Mouse (Mus musculus): ENCODE data around the gene Ranbp1. TPM values are rescaled to one million over a fixed set of nuclear protein-coding genes. Genes with fewer than 3 reads are reported as not detected.

Ranbp1 gene
- total and polyA plus RNA-seq, 2 experiments from 2014 or later: 65.1 to 210 TPM

DNA sequence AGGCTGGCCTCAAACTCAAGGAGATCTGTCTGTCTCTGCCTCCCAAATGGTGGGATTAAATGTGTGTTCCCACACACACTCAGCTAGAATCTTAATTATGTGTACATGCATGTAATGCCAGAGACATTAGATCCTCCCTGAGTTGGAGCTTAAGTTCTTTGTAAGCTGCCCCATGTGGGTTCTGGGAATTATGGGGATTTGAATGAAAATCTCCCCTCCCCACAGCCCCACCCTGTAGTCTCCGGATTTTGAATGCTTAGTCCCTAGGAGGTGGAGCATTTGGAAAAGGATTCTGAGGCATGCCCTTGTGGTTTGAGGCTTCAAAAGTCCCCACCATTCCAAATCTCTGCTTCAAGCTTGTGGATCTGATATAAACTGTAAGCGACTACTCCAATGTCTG lies 26.6 kb upstream of the Ranbp1 start:
- no peak overlapping the region for H3K9ac ChIP-seq (replicated peaks; ENCODE audit: low read depth, low read length)
- no peak for DNase-seq (ENCODE audit: low spot score)
- H3K9me3 ChIP-seq (replicated peaks; ENCODE audit: control insufficient read depth, low read length): no peaks in the 10 kb centered on the region
- no peak for ATAC-seq (ENCODE audit: insufficient read depth, low read depth)
- H3K27ac ChIP-seq (ENCODE audit: low read depth): no peak overlapping the region
- no peaks in the 10 kb centered on the region for H3K4me1 ChIP-seq (ENCODE audit: control insufficient read depth, insufficient read depth)
- H3K36me3 ChIP-seq (replicated peaks; ENCODE audit: control insufficient read depth, insufficient read depth, low read length): peaks cover 93% of the 10 kb centered on the region
- TF ChIP-seq EP300 (IDR thresholded peaks at IDR 0.05; ENCODE audit: low read depth) (no peak), CTCF (IDR thresholded peaks at IDR 0.05; ENCODE audit: low read depth) (no peak)
- WGBS: 80% methylated on average over 2 of the region's 2 CpGs
- no peaks in the 10 kb centered on the region for H3K27me3 ChIP-seq (ENCODE audit: control insufficient read depth, insufficient read depth, low read length)
- no peak overlapping the region for H3K4me2 ChIP-seq (ENCODE audit: low read depth, low read length)
- no peak overlapping the region for H3K4me3 ChIP-seq (ENCODE audit: low read depth, low read length)

DNA sequence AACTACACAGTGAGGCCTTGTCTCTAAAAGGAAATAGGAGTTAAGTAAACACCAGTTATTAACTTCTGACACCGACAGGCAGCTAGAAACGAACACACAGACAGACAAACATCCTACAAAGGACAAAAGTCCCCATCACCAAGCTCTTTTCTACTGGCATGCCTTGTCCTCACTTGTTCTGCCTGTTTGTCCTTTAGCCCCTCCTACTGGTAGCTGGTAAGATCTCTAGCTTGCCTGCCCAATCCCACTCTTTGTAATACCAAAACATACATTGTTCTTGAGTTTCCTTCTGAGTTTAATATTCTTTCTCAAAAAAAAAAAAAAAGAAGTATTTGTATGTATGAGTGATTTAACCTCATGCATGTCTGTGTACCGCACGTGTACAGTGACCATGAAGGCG lies 19.6 kb upstream of the Ranbp1 start:
- TF ChIP-seq EP300 (IDR thresholded peaks at IDR 0.05; ENCODE audit: low read depth) (no peak), CTCF (IDR thresholded peaks at IDR 0.05; ENCODE audit: low read depth) (peak; percentile 40)
- H3K4me2 ChIP-seq (ENCODE audit: low read depth, low read length): no peak overlapping the region
- 88% methylated on average over 5 of the region's 5 CpGs for WGBS
- no peak overlapping the region for H3K4me3 ChIP-seq (ENCODE audit: low read depth, low read length)
- no peak overlapping the region for H3K27ac ChIP-seq (ENCODE audit: low read depth)
- peaks cover 83% of the 10 kb centered on the region for H3K36me3 ChIP-seq (replicated peaks; ENCODE audit: control insufficient read depth, insufficient read depth, low read length)
- no peak for ATAC-seq (ENCODE audit: insufficient read depth, low read depth)
- no peaks in the 10 kb centered on the region for H3K9me3 ChIP-seq (replicated peaks; ENCODE audit: control insufficient read depth, low read length)
- DNase-seq (ENCODE audit: low spot score): no peak
- no peak overlapping the region for H3K9ac ChIP-seq (replicated peaks; ENCODE audit: low read depth, low read length)
- H3K27me3 ChIP-seq (ENCODE audit: control insufficient read depth, insufficient read depth, low read length): no peaks in the 10 kb centered on the region
- no peaks in the 10 kb centered on the region for H3K4me1 ChIP-seq (ENCODE audit: control insufficient read depth, insufficient read depth)

DNA sequence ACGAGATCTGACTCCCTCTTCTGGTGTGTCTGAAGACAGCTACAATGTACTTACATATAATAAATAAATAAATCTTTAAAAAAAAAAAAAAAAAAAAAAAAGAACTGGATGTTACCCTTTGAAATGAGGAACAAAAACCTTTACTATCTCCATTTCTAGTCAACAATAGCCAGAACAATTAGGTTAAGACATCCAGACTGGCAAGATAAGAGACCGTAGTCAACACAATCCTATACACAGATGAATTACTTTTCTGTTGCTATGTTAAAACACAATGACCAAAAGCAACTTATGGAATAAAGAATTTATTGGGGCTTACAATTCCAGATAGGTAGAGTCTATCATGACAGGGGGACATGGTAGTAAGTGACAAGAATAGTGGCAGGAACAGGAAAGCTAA lies 16.5 kb upstream of the Ranbp1 start:
- Histone ChIP-seq H3K4me1 (ENCODE audit: control insufficient read depth, insufficient read depth) (no peaks in the 10 kb centered on the region), H3K9ac (replicated peaks; ENCODE audit: low read depth, low read length) (no peak overlapping the region), H3K9me3 (replicated peaks; ENCODE audit: control insufficient read depth, low read length) (no peaks in the 10 kb centered on the region), H3K4me3 (ENCODE audit: low read depth, low read length) (no peak overlapping the region), H3K4me2 (ENCODE audit: low read depth, low read length) (no peak overlapping the region), H3K27me3 (ENCODE audit: control insufficient read depth, insufficient read depth, low read length) (no peaks in the 10 kb centered on the region), H3K27ac (ENCODE audit: low read depth) (no peak overlapping the region), H3K36me3 (replicated peaks; ENCODE audit: control insufficient read depth, insufficient read depth, low read length) (peaks cover 76% of the 10 kb centered on the region)
- no peak for DNase-seq (ENCODE audit: low spot score)
- WGBS: 96% methylated on average over 1 of the region's 2 CpGs
- ATAC-seq (ENCODE audit: insufficient read depth, low read depth): no peak
- TF ChIP-seq CTCF (IDR thresholded peaks at IDR 0.05; ENCODE audit: low read depth) (no peak), EP300 (IDR thresholded peaks at IDR 0.05; ENCODE audit: low read depth) (no peak)

DNA sequence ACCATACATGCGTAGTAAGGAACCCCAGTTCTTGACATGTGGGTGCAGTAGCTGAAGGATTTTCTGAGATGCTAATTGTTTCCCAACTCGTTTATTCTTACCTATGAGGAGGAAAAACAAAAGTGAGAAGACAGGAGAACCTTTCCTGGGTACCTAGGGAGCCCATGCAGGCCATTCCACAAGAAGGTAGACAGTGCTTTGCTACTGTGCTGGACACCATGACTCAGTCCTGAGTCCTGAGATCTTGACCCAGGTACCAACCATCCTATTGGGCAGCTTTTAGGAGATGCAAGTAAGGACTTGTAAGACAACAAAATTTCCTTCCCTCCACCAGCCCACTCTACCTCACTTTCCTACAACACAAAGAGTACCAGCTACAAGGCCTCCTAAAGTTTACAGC lies 9.7 kb upstream of the Ranbp1 start, which contains the start of gene Gm49776:
Gm49776 (minus strand) TSS at position 101 of the 400 bp plus-strand sequence.
- no peak within 1 kb of the TSS for H3K4me2 ChIP-seq (ENCODE audit: low read depth, low read length)
- H3K36me3 ChIP-seq (replicated peaks; ENCODE audit: control insufficient read depth, insufficient read depth, low read length): peaks cover 88% of the 10 kb centered on the region

DNA sequence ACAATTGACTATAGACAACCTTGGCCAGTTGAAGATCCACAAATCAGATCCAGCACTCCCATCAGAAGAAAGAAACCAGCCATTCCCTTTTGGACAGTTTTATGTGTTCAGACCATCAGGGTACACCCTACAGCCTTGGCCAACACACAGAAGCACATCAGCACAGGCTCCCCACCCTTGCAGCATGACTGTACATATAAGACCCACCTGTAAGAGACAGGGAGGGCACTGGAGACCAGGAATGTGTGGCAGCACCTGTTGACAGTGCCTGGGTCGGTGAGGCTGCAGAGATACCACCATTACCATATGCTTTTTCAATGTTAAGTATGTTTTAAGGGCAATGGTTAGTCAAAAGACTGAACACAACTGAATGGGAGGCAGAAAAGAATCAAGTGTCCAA lies 5.3 kb upstream of the Ranbp1 start:
- no peaks in the 10 kb centered on the region for H3K27me3 ChIP-seq (ENCODE audit: control insufficient read depth, insufficient read depth, low read length)
- no peak for TF ChIP-seq EP300 (IDR thresholded peaks at IDR 0.05; ENCODE audit: low read depth)
- no peak for TF ChIP-seq CTCF (IDR thresholded peaks at IDR 0.05; ENCODE audit: low read depth)
- H3K4me3 ChIP-seq (ENCODE audit: low read depth, low read length): no peak overlapping the region
- no peak overlapping the region for H3K9ac ChIP-seq (replicated peaks; ENCODE audit: low read depth, low read length)
- peaks cover 9% of the 10 kb centered on the region for H3K4me1 ChIP-seq (ENCODE audit: control insufficient read depth, insufficient read depth)
- H3K36me3 ChIP-seq (replicated peaks; ENCODE audit: control insufficient read depth, insufficient read depth, low read length): peaks cover 79% of the 10 kb centered on the region
- no peak overlapping the region for H3K27ac ChIP-seq (ENCODE audit: low read depth)
- ATAC-seq (ENCODE audit: insufficient read depth, low read depth) (no peak), DNase-seq (ENCODE audit: low spot score) (no peak)
- H3K9me3 ChIP-seq (replicated peaks; ENCODE audit: control insufficient read depth, low read length): no peaks in the 10 kb centered on the region
- H3K4me2 ChIP-seq (ENCODE audit: low read depth, low read length): no peak overlapping the region
- 77% methylated on average over 1 of the region's 1 CpGs for WGBS

More for the DNA sequence above, 9.7 kb upstream of the Ranbp1 start, which contains the start of gene Gm49776:
- Histone ChIP-seq H3K27me3 (ENCODE audit: control insufficient read depth, insufficient read depth, low read length) (no peaks in the 10 kb centered on the region), H3K9ac (replicated peaks; ENCODE audit: low read depth, low read length) (no peak within 1 kb of the TSS), H3K9me3 (replicated peaks; ENCODE audit: control insufficient read depth, low read length) (no peaks in the 10 kb centered on the region), H3K4me1 (ENCODE audit: control insufficient read depth, insufficient read depth) (no peaks in the 10 kb centered on the region), H3K4me3 (ENCODE audit: low read depth, low read length) (no peak within 1 kb of the TSS), H3K27ac (ENCODE audit: low read depth) (no peak within 1 kb of the TSS)
- ATAC-seq (ENCODE audit: insufficient read depth, low read depth): no peak
- WGBS: 92% methylated on average over 2 of the region's 2 CpGs
- TF ChIP-seq EP300 (IDR thresholded peaks at IDR 0.05; ENCODE audit: low read depth): no peak
- TF ChIP-seq CTCF (IDR thresholded peaks at IDR 0.05; ENCODE audit: low read depth): no peak
- DNase-seq (ENCODE audit: low spot score): no peak

DNA sequence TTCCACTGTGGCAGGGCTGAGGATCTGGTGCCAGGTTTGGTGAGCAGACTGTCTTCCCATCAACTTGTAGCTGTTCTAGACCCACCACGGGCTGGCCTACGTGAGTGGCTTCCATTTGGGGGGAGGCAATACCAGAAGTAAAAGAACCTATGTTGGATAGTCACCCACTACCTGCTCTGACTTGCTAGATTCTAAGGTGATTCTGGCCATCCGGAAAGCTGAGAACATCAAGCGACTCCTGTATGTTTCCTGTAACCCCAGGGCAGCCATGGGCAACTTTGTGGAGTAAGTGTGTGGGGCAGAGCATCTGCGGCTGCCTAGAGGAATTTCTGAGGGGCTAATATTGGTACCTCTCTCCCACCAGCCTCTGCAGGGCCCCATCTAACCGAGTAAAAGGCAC lies 4.2 kb upstream of the Ranbp1 start:
- Histone ChIP-seq H3K27me3 (ENCODE audit: control insufficient read depth, insufficient read depth, low read length) (no peaks in the 10 kb centered on the region), H3K4me2 (ENCODE audit: low read depth, low read length) (no peak overlapping the region), H3K9ac (replicated peaks; ENCODE audit: low read depth, low read length) (no peak overlapping the region), H3K4me1 (ENCODE audit: control insufficient read depth, insufficient read depth) (peaks cover 10% of the 10 kb centered on the region), H3K4me3 (ENCODE audit: low read depth, low read length) (no peak overlapping the region), H3K27ac (ENCODE audit: low read depth) (no peak overlapping the region), H3K9me3 (replicated peaks; ENCODE audit: control insufficient read depth, low read length) (no peaks in the 10 kb centered on the region), H3K36me3 (replicated peaks; ENCODE audit: control insufficient read depth, insufficient read depth, low read length) (peaks cover 70% of the 10 kb centered on the region)
- ATAC-seq (ENCODE audit: insufficient read depth, low read depth): no peak
- 77% methylated on average over 6 of the region's 6 CpGs for WGBS
- DNase-seq (ENCODE audit: low spot score): no peak
- TF ChIP-seq CTCF (IDR thresholded peaks at IDR 0.05; ENCODE audit: low read depth) (no peak), EP300 (IDR thresholded peaks at IDR 0.05; ENCODE audit: low read depth) (no peak)

Measured in heart, postnatal 0 days (tissue).